Mouse (Mus musculus): ENCODE data around the gene M6pr. TPM values are rescaled to one million over a fixed set of nuclear protein-coding genes. Genes with fewer than 3 reads are reported as not detected.

Gene M6pr
- polyA plus RNA-seq, 1 experiment from 2014 or later, result 59.9 TPM

- ATAC-seq (ENCODE audit: low read depth), result no peak
- no peak overlapping the region for H3K4me3 ChIP-seq
- WGBS, result 89% methylated on average over 7 of the region's 7 CpGs
- no peak overlapping the region for H3K4me2 ChIP-seq
- no peak overlapping the region for H3K9ac ChIP-seq
- no peaks in the 10 kb centered on the region for H3K27me3 ChIP-seq
- no peak overlapping the region for H3K27ac ChIP-seq (replicated peaks)
- peaks cover 65% of the 10 kb centered on the region for H3K36me3 ChIP-seq
- H3K4me1 ChIP-seq (replicated peaks), result peaks cover 23% of the 10 kb centered on the region
- no peaks in the 10 kb centered on the region for H3K9me3 ChIP-seq
Measured at GRCm38 (mm10) chr6:122334786-122335340, 26.3 kb downstream of the M6pr start.

GRCm38 (mm10) chr6:122337546-122337945 lies 29.0 kb downstream of the M6pr start:
- H3K9me3 ChIP-seq, result no peaks in the 10 kb centered on the region
- 56% methylated on average over 6 of the region's 6 CpGs for WGBS
- H3K4me2 ChIP-seq, result 0 out of 2 replicates have a peak overlapping the region, but pooled peaks have one; percentile 71
- no peak overlapping the region for H3K4me3 ChIP-seq
- H3K4me1 ChIP-seq (replicated peaks), result peaks cover 33% of the 10 kb centered on the region
- no peak for ATAC-seq (ENCODE audit: low read depth)
- no peak overlapping the region for H3K27ac ChIP-seq (replicated peaks)
- H3K36me3 ChIP-seq, result peaks cover 41% of the 10 kb centered on the region
- peak overlapping the region; percentile 41; the same call in 1 of the 2 replicates for H3K9ac ChIP-seq
- no peaks in the 10 kb centered on the region for H3K27me3 ChIP-seq

GRCm38 (mm10) chr6:122339047-122339647 lies 30.6 kb downstream of the M6pr start:
- peak overlapping the region; percentile 90 for H3K9ac ChIP-seq
- ATAC-seq (ENCODE audit: low read depth), result peak; percentile 82
- peak overlapping the region; percentile 99 for H3K27ac ChIP-seq (replicated peaks)
- no peaks in the 10 kb centered on the region for H3K27me3 ChIP-seq
- H3K4me3 ChIP-seq, result peak overlapping the region; percentile 71
- H3K9me3 ChIP-seq, result no peaks in the 10 kb centered on the region
- peaks cover 33% of the 10 kb centered on the region for H3K4me1 ChIP-seq (replicated peaks)
- peaks cover 25% of the 10 kb centered on the region for H3K36me3 ChIP-seq
- H3K4me2 ChIP-seq, result peak overlapping the region; percentile 71
- under 1% methylated on average over 35 of the region's 51 CpGs for WGBS

- ATAC-seq (ENCODE audit: low read depth), result peak; percentile 92
- peak overlapping the region; percentile 99 for H3K27ac ChIP-seq (replicated peaks)
- peaks cover 33% of the 10 kb centered on the region for H3K4me1 ChIP-seq (replicated peaks)
- H3K4me3 ChIP-seq, result peak overlapping the region; percentile 71
- H3K36me3 ChIP-seq, result peaks cover 18% of the 10 kb centered on the region
- 3% methylated on average over 35 of the region's 71 CpGs for WGBS
- no peaks in the 10 kb centered on the region for H3K9me3 ChIP-seq
- H3K27me3 ChIP-seq, result no peaks in the 10 kb centered on the region
- H3K4me2 ChIP-seq, result peak overlapping the region; percentile 65
- H3K9ac ChIP-seq, result peak overlapping the region; percentile 90
Measured at GRCm38 (mm10) chr6:122339648-122340341, 31.3 kb downstream of the M6pr start.

GRCm38 (mm10) chr6:122340349-122341000 lies 32.0 kb downstream of the M6pr start, which contains the start of gene Phc1:
TSS of gene Phc1 (minus strand) at chr6:122340561.
- Histone ChIP-seq H3K4me2 (peak within 1 kb of the TSS; percentile 71), H3K9me3 (no peaks in the 10 kb centered on the region), H3K27me3 (no peaks in the 10 kb centered on the region), H3K4me1 (replicated peaks) (peaks cover 33% of the 10 kb centered on the region), H3K27ac (replicated peaks) (peak within 1 kb of the TSS; percentile 99), H3K9ac (peak within 1 kb of the TSS; percentile 90), H3K36me3 (peaks cover 12% of the 10 kb centered on the region), H3K4me3 (peak within 1 kb of the TSS; percentile 71)
- ATAC-seq (ENCODE audit: low read depth), result peak; percentile 53
- under 1% methylated on average over 17 of the region's 17 CpGs for WGBS

- Histone ChIP-seq H3K4me1 (replicated peaks) (peaks cover 33% of the 10 kb centered on the region), H3K4me2 (peak overlapping the region; percentile 65), H3K27me3 (no peaks in the 10 kb centered on the region), H3K27ac (replicated peaks) (peak overlapping the region; percentile 99), H3K4me3 (peak overlapping the region; percentile 71), H3K36me3 (peaks cover 6% of the 10 kb centered on the region), H3K9ac (peak overlapping the region; percentile 90), H3K9me3 (no peaks in the 10 kb centered on the region)
- no peak for ATAC-seq (ENCODE audit: low read depth)
- WGBS, result 35% methylated on average over 7 of the region's 7 CpGs
Measured at GRCm38 (mm10) chr6:122341038-122341810, 32.7 kb downstream of the M6pr start.

GRCm38 (mm10) chr6:122342125-122342524 lies 33.6 kb downstream of the M6pr start:
- whole genome bisulfite sequencing, result 17% methylated on average over 5 of the region's 5 CpGs
- peaks cover 28% of the 10 kb centered on the region for H3K4me1 ChIP-seq (replicated peaks)
- H3K27ac ChIP-seq (replicated peaks), result no peak overlapping the region
- H3K27me3 ChIP-seq, result no peaks in the 10 kb centered on the region
- H3K4me3 ChIP-seq, result no peak overlapping the region
- no peak overlapping the region for H3K4me2 ChIP-seq
- ATAC-seq (ENCODE audit: low read depth), result no peak
- no peaks in the 10 kb centered on the region for H3K9me3 ChIP-seq
- no peaks in the 10 kb centered on the region for H3K36me3 ChIP-seq
- no peak overlapping the region for H3K9ac ChIP-seq

GRCm38 (mm10) chr6:122343719-122344118 lies 35.2 kb downstream of the M6pr start:
- Histone ChIP-seq H3K4me2 (no peak overlapping the region), H3K4me1 (replicated peaks) (peaks cover 12% of the 10 kb centered on the region), H3K27me3 (no peaks in the 10 kb centered on the region), H3K27ac (replicated peaks) (no peak overlapping the region), H3K36me3 (no peaks in the 10 kb centered on the region), H3K4me3 (no peak overlapping the region), H3K9me3 (no peaks in the 10 kb centered on the region), H3K9ac (no peak overlapping the region)
- ATAC-seq (ENCODE audit: low read depth), result no peak
- 73% methylated on average over 10 of the region's 10 CpGs for WGBS

GRCm38 (mm10) chr6:122344386-122345116 lies 36.0 kb downstream of the M6pr start:
- Histone ChIP-seq H3K9me3 (no peaks in the 10 kb centered on the region), H3K9ac (no peak overlapping the region), H3K4me2 (no peak overlapping the region), H3K27ac (replicated peaks) (no peak overlapping the region), H3K36me3 (no peaks in the 10 kb centered on the region), H3K4me1 (replicated peaks) (peaks cover 10% of the 10 kb centered on the region), H3K27me3 (no peaks in the 10 kb centered on the region), H3K4me3 (no peak overlapping the region)
- WGBS, result 68% methylated on average over 9 of the region's 9 CpGs
- ATAC-seq (ENCODE audit: low read depth), result no peak

- Histone ChIP-seq H3K4me1 (replicated peaks) (peaks cover 8% of the 10 kb centered on the region), H3K4me3 (no peak overlapping the region), H3K9me3 (no peaks in the 10 kb centered on the region), H3K27me3 (no peaks in the 10 kb centered on the region), H3K4me2 (no peak overlapping the region), H3K36me3 (no peaks in the 10 kb centered on the region), H3K9ac (no peak overlapping the region), H3K27ac (replicated peaks) (no peak overlapping the region)
- ATAC-seq (ENCODE audit: low read depth), result no peak
- WGBS, result 89% methylated on average over 6 of the region's 6 CpGs
Measured at GRCm38 (mm10) chr6:122345731-122346130, 37.2 kb downstream of the M6pr start.

- Histone ChIP-seq H3K27ac (replicated peaks) (no peak overlapping the region), H3K9me3 (no peaks in the 10 kb centered on the region), H3K4me2 (no peak overlapping the region), H3K27me3 (no peaks in the 10 kb centered on the region), H3K4me1 (replicated peaks) (peaks cover under 1% of the 10 kb centered on the region), H3K4me3 (no peak overlapping the region), H3K9ac (no peak overlapping the region), H3K36me3 (no peaks in the 10 kb centered on the region)
- no peak for ATAC-seq (ENCODE audit: low read depth)
- WGBS, result 93% methylated on average over 7 of the region's 7 CpGs
Measured at GRCm38 (mm10) chr6:122346399-122346798, 37.9 kb downstream of the M6pr start.

Data from neural tube, embryonic 13.5 days (tissue).